Mouse (Mus musculus): ENCODE measurements around the gene Klhl36. TPM values are rescaled to one million over a fixed set of nuclear protein-coding genes. Genes with fewer than 3 reads are reported as not detected.

Gene Klhl36
- polyA plus RNA-seq, 1 experiment from 2014 or later = 9.2 TPM

DNA sequence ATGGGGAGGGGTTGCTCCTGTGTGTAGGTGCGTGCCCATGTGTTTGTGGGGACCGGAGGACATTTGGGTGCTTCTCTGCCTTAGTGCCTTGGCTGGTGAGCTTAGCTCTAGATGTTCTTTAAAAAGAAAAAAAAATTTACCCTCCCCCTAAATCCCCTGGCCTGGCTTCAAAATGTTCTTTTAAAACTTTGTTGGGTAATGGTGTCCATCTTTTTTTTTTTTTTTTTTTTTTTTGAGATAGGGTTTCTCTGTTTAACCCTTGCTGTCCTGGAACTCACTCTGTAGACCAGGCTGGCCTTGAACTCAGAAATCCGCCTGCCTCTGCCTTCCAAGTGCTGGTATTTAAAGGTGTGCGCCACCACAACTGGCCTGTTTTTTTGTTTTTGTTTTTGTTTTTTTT, 53.2 kb downstream of the Klhl36 start:
- no peaks in the 10 kb centered on the region for H3K36me3 ChIP-seq (ENCODE audit: control insufficient read depth, insufficient read depth, low read length)
- DNase-seq (ENCODE audit: low spot score) = no peak
- H3K4me2 ChIP-seq (replicated peaks; ENCODE audit: low read depth, low read length) = no peak overlapping the region
- WGBS = 88% methylated on average over 4 of the region's 4 CpGs
- H3K27me3 ChIP-seq (ENCODE audit: control insufficient read depth, insufficient read depth, low read length) = no peaks in the 10 kb centered on the region
- ATAC-seq (ENCODE audit: low FRiP score) = no peak
- no peak overlapping the region for H3K27ac ChIP-seq (ENCODE audit: low read depth, low read length)
- no peak overlapping the region for H3K9ac ChIP-seq (ENCODE audit: low read depth, low read length)
- no peaks in the 10 kb centered on the region for H3K9me3 ChIP-seq (ENCODE audit: control insufficient read depth, low read length)
- peaks cover 8% of the 10 kb centered on the region; the same call in 1 of the 2 replicates for H3K4me1 ChIP-seq (replicated peaks; ENCODE audit: control insufficient read depth, insufficient read depth, low read length)
- no peak overlapping the region for H3K4me3 ChIP-seq (ENCODE audit: low read depth, low read length)

DNA sequence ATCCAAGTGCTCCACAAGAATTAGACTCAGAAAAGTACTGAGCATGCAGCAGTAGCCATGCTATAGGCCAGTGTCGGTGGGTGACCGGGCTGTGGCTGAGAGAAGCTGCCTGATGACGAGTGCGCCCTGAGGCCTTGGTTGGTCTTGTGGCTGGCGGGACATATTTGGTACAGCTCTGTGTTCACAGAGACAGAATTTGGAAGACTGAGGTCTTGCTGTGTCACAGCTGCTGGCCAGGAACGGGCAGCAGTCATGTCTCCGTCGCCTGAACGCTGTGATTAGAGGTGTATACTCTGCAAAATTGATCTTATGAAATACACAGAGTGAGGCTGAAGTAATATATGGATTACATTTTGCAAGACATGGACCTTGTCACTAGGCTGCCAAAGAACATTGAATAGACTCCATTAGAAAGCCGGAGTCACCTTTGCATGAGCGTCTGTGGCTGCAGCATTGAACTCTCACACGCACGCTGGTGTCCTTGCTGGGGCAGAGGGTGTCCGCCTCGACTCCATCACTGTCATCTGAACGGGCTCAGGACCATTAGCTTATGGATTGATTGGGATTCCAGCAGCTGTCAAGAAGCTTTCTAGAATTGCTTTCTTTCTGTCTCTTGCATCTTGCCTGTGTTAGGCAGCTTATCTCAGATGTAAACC, 54.3 kb downstream of the Klhl36 start:
- Histone ChIP-seq H3K9me3 (ENCODE audit: control insufficient read depth, low read length) (no peaks in the 10 kb centered on the region), H3K4me2 (replicated peaks; ENCODE audit: low read depth, low read length) (no peak overlapping the region), H3K4me1 (replicated peaks; ENCODE audit: control insufficient read depth, insufficient read depth, low read length) (peaks cover 8% of the 10 kb centered on the region; the same call in 1 of the 2 replicates), H3K9ac (ENCODE audit: low read depth, low read length) (no peak overlapping the region), H3K27me3 (ENCODE audit: control insufficient read depth, insufficient read depth, low read length) (no peaks in the 10 kb centered on the region), H3K4me3 (ENCODE audit: low read depth, low read length) (no peak overlapping the region), H3K36me3 (ENCODE audit: control insufficient read depth, insufficient read depth, low read length) (no peaks in the 10 kb centered on the region), H3K27ac (ENCODE audit: low read depth, low read length) (no peak overlapping the region)
- WGBS = 79% methylated on average over 16 of the region's 16 CpGs
- DNase-seq (ENCODE audit: low spot score) (no peak), ATAC-seq (ENCODE audit: low FRiP score) (no peak)

DNA sequence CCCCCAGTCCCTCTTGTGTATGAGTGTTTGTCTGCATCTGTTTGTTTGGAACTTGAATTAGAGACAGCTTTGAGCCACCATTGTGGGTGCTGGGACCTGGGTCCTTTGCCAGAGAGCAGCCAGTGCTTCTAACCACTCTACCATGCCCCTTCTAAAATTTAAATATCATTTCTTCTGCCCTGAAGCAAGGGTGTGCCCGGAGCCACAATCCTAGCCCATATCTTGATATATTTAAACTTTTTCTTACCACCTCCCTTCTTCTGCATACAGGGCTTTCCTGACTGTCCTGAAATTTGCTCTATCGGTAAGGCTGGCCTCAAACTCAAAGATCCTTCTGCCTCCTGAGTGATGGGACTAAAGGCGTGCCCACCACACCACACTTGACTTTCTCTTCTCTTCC, 55.3 kb downstream of the Klhl36 start:
- Histone ChIP-seq H3K9me3 (ENCODE audit: control insufficient read depth, low read length) (no peaks in the 10 kb centered on the region), H3K9ac (ENCODE audit: low read depth, low read length) (no peak overlapping the region), H3K4me2 (replicated peaks; ENCODE audit: low read depth, low read length) (no peak overlapping the region), H3K27ac (ENCODE audit: low read depth, low read length) (no peak overlapping the region), H3K4me1 (replicated peaks; ENCODE audit: control insufficient read depth, insufficient read depth, low read length) (0 out of 2 replicates have a peak, but pooled peaks cover 5% of the 10 kb centered on the region), H3K4me3 (ENCODE audit: low read depth, low read length) (no peak overlapping the region), H3K27me3 (ENCODE audit: control insufficient read depth, insufficient read depth, low read length) (no peaks in the 10 kb centered on the region), H3K36me3 (ENCODE audit: control insufficient read depth, insufficient read depth, low read length) (no peaks in the 10 kb centered on the region)
- ATAC-seq (ENCODE audit: low FRiP score) (no peak), DNase-seq (ENCODE audit: low spot score) (no peak)
- 98% methylated on average over 3 of the region's 3 CpGs for WGBS

DNA sequence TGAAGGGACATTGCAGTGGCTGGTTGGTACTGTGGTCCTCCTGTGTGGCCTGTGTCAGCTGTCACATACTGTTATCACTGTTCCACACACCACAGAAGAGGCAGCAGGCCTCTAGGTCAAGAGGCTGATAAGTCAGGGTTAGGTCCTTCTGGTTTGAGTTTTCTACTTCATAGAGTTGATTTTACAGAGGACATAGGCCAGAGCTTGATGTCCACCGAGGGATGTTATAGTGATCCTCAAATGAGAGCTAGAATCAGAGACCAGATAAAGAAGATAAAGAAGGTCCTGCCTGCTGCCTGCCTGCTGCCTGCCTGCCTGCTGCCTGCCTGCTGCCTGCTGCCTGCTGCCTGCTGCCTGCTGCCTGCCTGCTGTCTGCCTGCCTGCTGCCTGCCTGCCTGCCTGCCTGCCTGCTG, 56.1 kb downstream of the Klhl36 start:
- no peak for ATAC-seq (ENCODE audit: low FRiP score)
- Histone ChIP-seq H3K4me2 (replicated peaks; ENCODE audit: low read depth, low read length) (no peak overlapping the region), H3K27me3 (ENCODE audit: control insufficient read depth, insufficient read depth, low read length) (no peaks in the 10 kb centered on the region), H3K27ac (ENCODE audit: low read depth, low read length) (no peak overlapping the region), H3K36me3 (ENCODE audit: control insufficient read depth, insufficient read depth, low read length) (no peaks in the 10 kb centered on the region), H3K4me1 (replicated peaks; ENCODE audit: control insufficient read depth, insufficient read depth, low read length) (0 out of 2 replicates have a peak, but pooled peaks cover 5% of the 10 kb centered on the region), H3K9ac (ENCODE audit: low read depth, low read length) (no peak overlapping the region), H3K4me3 (ENCODE audit: low read depth, low read length) (no peak overlapping the region), H3K9me3 (ENCODE audit: control insufficient read depth, low read length) (no peaks in the 10 kb centered on the region)
- no peak for DNase-seq (ENCODE audit: low spot score)
- WGBS = 80% methylated on average over 1 of the region's 1 CpGs

DNA sequence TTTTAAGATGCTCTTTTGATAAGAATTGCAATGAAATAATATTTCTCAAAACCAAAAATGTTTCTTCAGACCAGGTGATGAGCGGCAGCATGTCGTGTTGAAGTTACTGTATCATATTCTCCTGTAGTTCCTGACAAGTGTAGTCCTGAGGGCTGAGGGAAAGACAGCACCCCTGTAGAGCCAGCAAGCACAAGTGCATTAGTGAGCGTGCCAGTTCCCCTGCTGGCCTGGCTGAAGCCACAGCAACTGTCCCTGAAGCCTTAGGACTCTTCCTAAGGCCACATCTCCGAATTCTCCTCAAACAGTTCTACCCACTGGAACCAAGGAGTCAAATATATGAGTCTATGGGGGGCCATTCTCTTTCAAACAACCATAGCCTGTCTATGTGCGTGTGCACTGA, 61.2 kb downstream of the Klhl36 start:
- H3K27me3 ChIP-seq (ENCODE audit: control insufficient read depth, insufficient read depth, low read length) = no peaks in the 10 kb centered on the region
- 74% methylated on average over 5 of the region's 5 CpGs for whole genome bisulfite sequencing
- H3K4me2 ChIP-seq (replicated peaks; ENCODE audit: low read depth, low read length) = no peak overlapping the region
- ATAC-seq (ENCODE audit: low FRiP score) = no peak
- no peak overlapping the region for H3K27ac ChIP-seq (ENCODE audit: low read depth, low read length)
- H3K4me1 ChIP-seq (replicated peaks; ENCODE audit: control insufficient read depth, insufficient read depth, low read length) = no peaks in the 10 kb centered on the region
- no peaks in the 10 kb centered on the region for H3K9me3 ChIP-seq (ENCODE audit: control insufficient read depth, low read length)
- H3K4me3 ChIP-seq (ENCODE audit: low read depth, low read length) = no peak overlapping the region
- H3K36me3 ChIP-seq (ENCODE audit: control insufficient read depth, insufficient read depth, low read length) = no peaks in the 10 kb centered on the region
- H3K9ac ChIP-seq (ENCODE audit: low read depth, low read length) = no peak overlapping the region
- no peak for DNase-seq (ENCODE audit: low spot score)

DNA sequence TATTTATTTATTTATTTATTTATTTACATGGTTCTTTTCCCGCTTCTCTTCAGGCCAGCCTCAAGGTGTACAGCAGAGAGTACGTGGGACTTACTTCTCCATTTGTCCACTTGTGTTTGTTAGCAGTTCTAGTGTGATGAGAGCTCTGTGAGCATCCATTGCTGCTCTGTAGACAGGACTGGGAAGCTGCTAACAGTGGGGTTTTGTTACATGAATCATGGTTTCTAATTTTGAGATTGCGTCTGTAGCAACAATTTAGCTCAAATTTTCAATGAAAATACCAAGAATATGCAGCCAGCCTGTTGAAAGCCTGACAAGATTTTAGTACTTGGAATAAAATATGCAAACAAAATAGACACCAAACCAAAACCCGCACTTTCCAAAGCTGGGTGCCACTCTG, 63.4 kb downstream of the Klhl36 start:
- WGBS = 91% methylated on average over 4 of the region's 4 CpGs
- Histone ChIP-seq H3K36me3 (ENCODE audit: control insufficient read depth, insufficient read depth, low read length) (no peaks in the 10 kb centered on the region), H3K9ac (ENCODE audit: low read depth, low read length) (no peak overlapping the region), H3K27ac (ENCODE audit: low read depth, low read length) (no peak overlapping the region), H3K27me3 (ENCODE audit: control insufficient read depth, insufficient read depth, low read length) (no peaks in the 10 kb centered on the region), H3K4me3 (ENCODE audit: low read depth, low read length) (no peak overlapping the region), H3K4me2 (replicated peaks; ENCODE audit: low read depth, low read length) (no peak overlapping the region), H3K4me1 (replicated peaks; ENCODE audit: control insufficient read depth, insufficient read depth, low read length) (no peaks in the 10 kb centered on the region), H3K9me3 (ENCODE audit: control insufficient read depth, low read length) (no peaks in the 10 kb centered on the region)
- no peak for ATAC-seq (ENCODE audit: low FRiP score)
- no peak for DNase-seq (ENCODE audit: low spot score)

DNA sequence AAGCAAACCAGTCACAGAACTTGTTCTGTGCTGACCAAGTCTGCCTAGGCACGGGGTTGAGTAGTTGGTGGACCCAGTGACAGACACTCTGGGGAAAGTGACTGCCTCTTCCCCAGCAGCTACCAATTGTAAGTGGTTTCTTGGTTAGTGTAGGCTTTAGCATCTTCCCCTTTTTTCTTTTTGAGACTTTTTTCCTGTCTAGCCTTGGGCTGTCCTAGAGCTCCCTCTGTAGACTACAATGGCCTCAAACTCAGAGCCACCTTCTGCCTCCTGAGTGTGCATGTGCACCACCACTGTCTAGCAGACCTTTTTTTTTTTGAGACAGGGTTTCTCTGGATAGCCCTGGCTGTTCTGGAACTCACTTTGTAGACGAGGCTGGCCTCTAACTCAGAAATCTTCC, 64.4 kb downstream of the Klhl36 start:
- no peaks in the 10 kb centered on the region for H3K4me1 ChIP-seq (replicated peaks; ENCODE audit: control insufficient read depth, insufficient read depth, low read length)
- H3K4me2 ChIP-seq (replicated peaks; ENCODE audit: low read depth, low read length) = no peak overlapping the region
- no peak overlapping the region for H3K27ac ChIP-seq (ENCODE audit: low read depth, low read length)
- H3K9me3 ChIP-seq (ENCODE audit: control insufficient read depth, low read length) = no peaks in the 10 kb centered on the region
- DNase-seq (ENCODE audit: low spot score) (no peak), ATAC-seq (ENCODE audit: low FRiP score) (no peak)
- no peaks in the 10 kb centered on the region for H3K36me3 ChIP-seq (ENCODE audit: control insufficient read depth, insufficient read depth, low read length)
- WGBS = 85% methylated on average over 2 of the region's 2 CpGs
- H3K9ac ChIP-seq (ENCODE audit: low read depth, low read length) = no peak overlapping the region
- H3K27me3 ChIP-seq (ENCODE audit: control insufficient read depth, insufficient read depth, low read length) = no peaks in the 10 kb centered on the region
- H3K4me3 ChIP-seq (ENCODE audit: low read depth, low read length) = no peak overlapping the region

Other genes with a start within 250 kb of the Klhl36 start
- gene Adad2, start 249.5 kb upstream of the Klhl36 start, polyA plus RNA-seq (2014; fragmentation: Nextera tagmentation; extraction: Ambion mirVana) = 0.13 TPM in 1 of 2 replicates, not detected in the other
- gene Kcng4, start 226.6 kb upstream of the Klhl36 start, polyA plus RNA-seq (2014; fragmentation: Nextera tagmentation; extraction: Ambion mirVana) = 0.10 TPM in 1 of 2 replicates, not detected in the other
- 3.6 and 4.6 TPM in 2 replicates for gene Wfdc1, start 195.9 kb upstream of the Klhl36 start, polyA plus RNA-seq (2014; fragmentation: Nextera tagmentation; extraction: Ambion mirVana)
- gene Atp2c2, start 162.3 kb upstream of the Klhl36 start, polyA plus RNA-seq (2014; fragmentation: Nextera tagmentation; extraction: Ambion mirVana) = 0.40 and 0.96 TPM in 2 replicates
- gene Tldc1, start 83.8 kb upstream of the Klhl36 start, polyA plus RNA-seq (2014; fragmentation: Nextera tagmentation; extraction: Ambion mirVana) = 7.8 and 8.5 TPM in 2 replicates
- 458 and 496 TPM in 2 replicates for gene Cotl1, start 21.7 kb upstream of the Klhl36 start, polyA plus RNA-seq (2014; fragmentation: Nextera tagmentation; extraction: Ambion mirVana)
- 130 and 136 TPM in 2 replicates for gene Usp10, start 48.1 kb downstream of the Klhl36 start, polyA plus RNA-seq (2014; fragmentation: Nextera tagmentation; extraction: Ambion mirVana)
- 11.8 and 11.9 TPM in 2 replicates for gene Gm20388, start 48.6 kb downstream of the Klhl36 start, polyA plus RNA-seq (2014; fragmentation: Nextera tagmentation; extraction: Ambion mirVana)
- gene Crispld2, start 130.2 kb downstream of the Klhl36 start, polyA plus RNA-seq (2014; fragmentation: Nextera tagmentation; extraction: Ambion mirVana) = 2.1 and 2.6 TPM in 2 replicates
- 24.6 and 25.2 TPM in 2 replicates for gene Zdhhc7, start 239.2 kb downstream of the Klhl36 start, polyA plus RNA-seq (2014; fragmentation: Nextera tagmentation; extraction: Ambion mirVana)

Data from hindbrain, embryonic 11.5 days (tissue).